Mouse (Mus musculus) NIH3T3 (cell line): ENCODE results near the gene Itih4.

Experiments
- DNase-seq: peaks from one replicate; pipeline ENCODE4 v3.0.0-alpha.2; 2012; ENCODE audit warnings: low read depth

Gene Itih4

GRCm38 (mm10) chr14:30879794-30880193 lies 6.5 kb upstream of the Itih4 start:
- DNase-seq: no peak

- no peak for DNase-seq
Measured at GRCm38 (mm10) chr14:30880251-30880650, 6.0 kb upstream of the Itih4 start.

- DNase-seq: peak; percentile 76
Measured at GRCm38 (mm10) chr14:30880811-30881717, 5.2 kb upstream of the Itih4 start.

- no peak for DNase-seq
Measured at GRCm38 (mm10) chr14:30881718-30882108, 4.6 kb upstream of the Itih4 start.

DNA sequence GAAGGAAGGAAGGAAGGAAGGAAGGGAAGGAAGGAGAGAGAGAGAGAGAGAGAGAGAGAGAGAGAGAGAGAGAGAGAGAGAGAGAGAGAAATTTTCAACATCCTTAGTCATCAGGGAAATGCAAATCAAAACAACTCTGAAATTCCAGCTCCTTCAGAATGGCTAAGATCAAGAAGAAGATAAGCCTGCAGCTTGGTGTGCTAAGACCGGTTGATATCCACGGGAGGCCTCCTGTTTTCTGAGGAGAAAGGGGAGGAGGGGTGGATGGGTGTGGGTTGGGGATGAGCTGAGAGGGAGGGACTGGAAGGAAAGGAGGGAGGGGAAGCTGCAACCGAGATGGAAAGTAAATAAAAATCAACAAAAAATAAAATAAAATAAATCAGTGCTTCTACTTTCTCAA lies 978 bp upstream of the Itih4 start:
- peak; percentile 53 for DNase-seq

GRCm38 (mm10) chr14:30888271-30888732 lies 2.0 kb downstream of the Itih4 start:
- peak; percentile 83 for DNase-seq

DNA sequence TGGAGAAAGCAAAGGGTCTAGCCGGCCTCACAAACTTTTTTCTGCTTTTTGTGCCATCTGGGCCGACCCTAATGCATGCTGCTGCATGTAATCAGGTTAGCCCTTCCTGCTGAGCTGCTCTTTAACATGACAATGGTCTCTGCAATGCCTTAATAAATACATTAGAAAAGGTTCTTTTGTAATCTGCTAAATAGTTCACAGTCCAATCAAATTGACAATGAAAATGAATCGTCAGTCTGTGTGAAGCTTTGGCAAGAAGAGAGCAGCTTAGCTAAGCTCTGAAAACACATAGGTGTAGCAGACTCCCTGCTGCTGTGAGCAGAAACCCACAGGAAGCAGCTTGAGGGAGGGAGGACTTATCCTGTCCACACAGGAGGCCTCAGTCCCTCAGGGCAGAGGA lies 13.7 kb downstream of the Itih4 start:
- DNase-seq: no peak

DNA sequence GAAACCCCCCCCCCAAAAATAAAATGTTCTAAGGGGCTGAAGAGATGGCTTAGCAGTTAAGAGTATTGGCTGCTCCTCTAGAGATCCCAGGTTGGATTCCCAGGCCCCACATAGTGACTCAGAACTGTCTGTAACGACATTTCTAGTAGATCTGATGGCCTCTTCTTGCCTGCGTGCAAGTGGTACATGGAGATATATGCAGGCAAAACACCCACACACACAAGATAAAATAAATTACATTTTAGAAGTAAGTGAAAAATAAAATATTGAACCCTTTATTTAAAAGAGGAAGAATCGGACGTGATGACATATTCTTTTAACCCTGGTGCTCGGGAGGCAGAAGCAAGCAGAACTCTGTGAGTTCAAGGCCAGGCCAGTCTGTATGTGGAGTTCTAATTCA lies 16.4 kb downstream of the Itih4 start:
- no peak for DNase-seq

DNA sequence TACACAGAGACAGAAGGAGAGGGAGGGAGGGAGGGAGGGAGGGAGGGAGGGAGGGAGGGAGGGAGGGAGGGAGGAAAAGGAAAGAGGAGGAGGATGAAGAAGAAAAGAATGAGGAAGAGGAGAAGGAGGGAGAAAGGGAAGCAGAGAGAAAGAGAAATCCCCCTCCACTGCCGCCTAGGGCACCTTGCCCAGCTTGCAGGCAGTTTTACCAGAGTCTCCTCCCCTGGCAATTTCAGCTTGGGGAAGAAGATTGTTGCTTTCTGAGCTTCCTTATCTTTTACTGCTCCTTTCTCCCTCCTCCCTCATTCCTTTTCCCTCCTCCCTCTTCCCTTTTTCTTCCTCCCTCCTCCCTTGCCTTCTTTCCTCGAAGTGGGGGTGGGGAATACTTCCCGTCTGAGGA lies 16.8 kb downstream of the Itih4 start:
- peak; percentile 49 for DNase-seq

- DNase-seq: peak; percentile 92
Measured at GRCm38 (mm10) chr14:30904307-30904706, 18.0 kb downstream of the Itih4 start.

GRCm38 (mm10) chr14:30906001-30906400 lies 19.7 kb downstream of the Itih4 start:
- DNase-seq: no peak

- peak; percentile 78 for DNase-seq
Measured at GRCm38 (mm10) chr14:30907814-30908265, 21.6 kb downstream of the Itih4 start.

DNA sequence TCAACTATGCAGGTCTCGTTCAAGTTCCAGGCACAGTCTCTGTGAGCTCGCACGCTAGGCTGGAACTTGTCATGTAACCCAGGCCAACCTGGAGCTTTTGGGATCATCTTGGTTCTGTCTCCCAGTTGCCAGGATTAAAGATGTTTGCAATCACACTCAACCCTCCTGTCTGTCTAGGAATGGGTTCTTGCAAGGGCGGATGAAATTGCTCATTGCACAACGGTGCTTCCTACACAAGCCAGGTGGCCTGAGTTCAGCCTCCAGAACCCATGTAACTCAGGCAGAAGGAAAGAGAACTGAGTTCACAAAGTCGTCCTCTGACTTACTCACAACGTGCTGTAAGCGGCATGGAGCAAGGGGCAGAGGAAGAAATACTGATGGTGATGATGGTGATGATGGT lies 24.9 kb downstream of the Itih4 start:
- peak; percentile 62 for DNase-seq

DNA sequence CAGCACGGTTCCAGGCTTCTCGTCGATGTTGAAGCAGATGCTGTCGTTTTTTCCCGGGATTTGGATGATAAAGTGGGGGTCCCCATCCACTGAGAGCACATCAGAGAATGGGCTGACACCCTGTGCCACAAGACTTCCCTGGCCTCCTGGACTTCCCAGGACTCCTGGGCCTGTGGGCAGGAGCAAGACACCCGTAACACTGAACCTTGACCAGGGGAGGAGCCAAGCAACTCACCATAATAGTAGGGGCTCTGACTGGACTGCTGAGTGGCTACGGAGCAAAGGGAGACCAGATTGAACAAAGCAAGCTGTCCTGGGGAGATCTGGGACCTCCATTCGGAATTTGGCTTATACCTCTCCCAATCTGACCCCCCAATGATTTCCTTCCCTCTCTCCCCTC lies 26.4 kb downstream of the Itih4 start:
- DNase-seq: no peak

GRCm38 (mm10) chr14:30913404-30913803 lies 27.1 kb downstream of the Itih4 start:
- DNase-seq: no peak

- peak; percentile 82 for DNase-seq
Measured at GRCm38 (mm10) chr14:30916516-30916915, 30.2 kb downstream of the Itih4 start.

GRCm38 (mm10) chr14:30922053-30922670 lies 35.9 kb downstream of the Itih4 start:
- no peak for DNase-seq

GRCm38 (mm10) chr14:30923375-30924105 lies 37.3 kb downstream of the Itih4 start, which contains the start of gene Itih3:
TSS of gene Itih3 (minus strand) at chr14:30923760.
- no peak for DNase-seq

DNA sequence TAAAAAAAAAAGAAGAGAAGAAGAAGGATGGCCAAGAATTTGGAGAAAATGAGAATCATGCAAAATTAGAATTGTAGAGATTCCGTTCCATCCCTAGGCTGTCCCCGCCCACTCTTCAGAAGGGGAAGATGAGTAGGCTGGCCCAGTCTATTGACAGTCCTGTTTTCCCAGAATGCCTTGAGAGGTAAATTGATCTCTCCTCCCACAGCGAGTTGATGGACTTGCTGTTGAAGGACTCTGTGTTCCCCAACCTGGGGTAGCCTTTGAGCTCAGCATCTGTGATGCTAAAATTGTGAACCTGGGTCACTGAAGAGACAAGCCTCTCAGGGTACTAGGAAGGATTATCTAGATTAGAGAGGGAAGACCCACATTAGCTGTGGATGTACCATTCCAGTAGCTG lies 39.2 kb downstream of the Itih4 start:
- DNase-seq: no peak

DNA sequence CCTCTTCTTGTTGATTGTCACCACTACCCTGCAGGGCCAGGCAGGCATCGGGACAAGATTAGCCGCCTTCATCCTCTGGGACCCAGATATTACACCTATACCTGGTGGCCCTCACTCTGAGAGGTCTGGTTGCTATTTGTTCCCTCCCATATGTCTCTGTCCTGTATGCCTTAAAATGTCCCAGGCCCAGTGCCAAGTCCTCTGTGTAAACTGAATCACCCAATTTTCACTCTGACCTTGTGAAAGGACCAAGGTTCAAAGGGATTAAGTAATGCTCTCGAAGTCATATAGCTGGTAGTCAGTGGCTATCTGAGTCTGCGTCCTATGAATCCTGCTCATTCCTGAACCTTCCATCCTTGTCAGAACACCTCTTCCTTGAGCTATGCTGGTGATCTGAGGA lies 44.1 kb downstream of the Itih4 start:
- DNase-seq: peak; percentile 15

GRCm38 (mm10) chr14:30933351-30933750 lies 47.1 kb downstream of the Itih4 start:
- DNase-seq: peak; percentile 38

DNA sequence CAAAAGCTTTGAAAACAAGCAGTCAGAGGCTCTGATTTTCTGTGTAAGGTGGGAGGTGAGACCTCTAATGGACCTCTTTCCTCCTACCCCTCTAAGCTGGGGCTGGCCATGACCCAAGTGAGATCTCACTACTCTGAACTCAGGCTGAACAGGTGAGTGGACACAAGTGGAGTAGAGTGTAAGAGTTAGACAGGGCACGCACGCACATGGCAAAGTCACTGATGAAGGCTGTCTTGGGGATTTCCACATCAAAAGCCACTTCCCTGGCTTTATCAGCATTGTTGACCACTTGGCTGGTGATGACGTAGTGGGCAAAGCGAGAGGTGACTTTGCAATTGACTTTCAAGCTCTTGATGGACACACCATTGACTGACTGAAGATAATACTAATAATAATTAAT lies 56.0 kb downstream of the Itih4 start:
- no peak for DNase-seq
